Mouse (Mus musculus): ENCODE measurements around the gene Exoc3l4. TPM values are rescaled to one million over a fixed set of nuclear protein-coding genes. Genes with fewer than 3 reads are reported as not detected.
A peak's percentile ranks its signal among the peaks of the same experiment; 100 is the strongest.

Gene Exoc3l4
- polyA plus RNA-seq, 1 experiment: 5.5 TPM

- no peaks in the 10 kb centered on the region for H3K27me3 ChIP-seq (ENCODE audit: control insufficient read depth, insufficient read depth, low read length)
These were observed 5.0 kb upstream of the Exoc3l4 start for GRCm38 (mm10) chr12:111411631-111412355.

GRCm38 (mm10) chr12:111412581-111413284 lies 4.1 kb upstream of the Exoc3l4 start:
- Histone ChIP-seq H3K36me3 (ENCODE audit: control insufficient read depth, insufficient read depth, low read length) (no peaks in the 10 kb centered on the region), H3K4me3 (ENCODE audit: control insufficient read depth, low read depth, low read length) (peak overlapping the region; percentile 67), H3K27ac (ENCODE audit: control insufficient read depth, insufficient read depth, low read depth, low read length) (no peak overlapping the region), H3K4me1 (ENCODE audit: control insufficient read depth, insufficient read depth, low read length) (peaks cover 9% of the 10 kb centered on the region), H3K27me3 (ENCODE audit: control insufficient read depth, insufficient read depth, low read length) (no peaks in the 10 kb centered on the region)
- no peak for TF ChIP-seq POLR2A (IDR thresholded peaks at IDR 0.05; ENCODE audit: control insufficient read depth, low read depth, low read length)
- TF ChIP-seq CTCF (IDR thresholded peaks at IDR 0.05; ENCODE audit: control insufficient read depth, insufficient read depth, insufficient replicate concordance, low read depth, low read length): no peak

More at GRCm38 (mm10) chr12:111411631-111412355, 5.0 kb upstream of the Exoc3l4 start:
- Histone ChIP-seq H3K4me3 (ENCODE audit: control insufficient read depth, low read depth, low read length) (no peak overlapping the region), H3K36me3 (ENCODE audit: control insufficient read depth, insufficient read depth, low read length) (no peaks in the 10 kb centered on the region), H3K4me1 (ENCODE audit: control insufficient read depth, insufficient read depth, low read length) (peaks cover 14% of the 10 kb centered on the region), H3K27ac (ENCODE audit: control insufficient read depth, insufficient read depth, low read depth, low read length) (no peak overlapping the region)
- TF ChIP-seq CTCF (IDR thresholded peaks at IDR 0.05; ENCODE audit: control insufficient read depth, insufficient read depth, insufficient replicate concordance, low read depth, low read length) (no peak), POLR2A (IDR thresholded peaks at IDR 0.05; ENCODE audit: control insufficient read depth, low read depth, low read length) (no peak)

- peak overlapping the region; percentile 67 for H3K4me3 ChIP-seq (ENCODE audit: control insufficient read depth, low read depth, low read length)
- peaks cover 9% of the 10 kb centered on the region for H3K4me1 ChIP-seq (ENCODE audit: control insufficient read depth, insufficient read depth, low read length)
- H3K36me3 ChIP-seq (ENCODE audit: control insufficient read depth, insufficient read depth, low read length): no peaks in the 10 kb centered on the region
- peak; percentile 90 for TF ChIP-seq CTCF (IDR thresholded peaks at IDR 0.05; ENCODE audit: control insufficient read depth, insufficient read depth, insufficient replicate concordance, low read depth, low read length)
- no peak for TF ChIP-seq POLR2A (IDR thresholded peaks at IDR 0.05; ENCODE audit: control insufficient read depth, low read depth, low read length)
- no peaks in the 10 kb centered on the region for H3K27me3 ChIP-seq (ENCODE audit: control insufficient read depth, insufficient read depth, low read length)
- no peak overlapping the region for H3K27ac ChIP-seq (ENCODE audit: control insufficient read depth, insufficient read depth, low read depth, low read length)
These were observed 3.5 kb upstream of the Exoc3l4 start for GRCm38 (mm10) chr12:111413300-111413699.

- H3K4me1 ChIP-seq (ENCODE audit: control insufficient read depth, insufficient read depth, low read length): peaks cover 10% of the 10 kb centered on the region
- no peak overlapping the region for H3K27ac ChIP-seq (ENCODE audit: control insufficient read depth, insufficient read depth, low read depth, low read length)
- TF ChIP-seq CTCF (IDR thresholded peaks at IDR 0.05; ENCODE audit: control insufficient read depth, insufficient read depth, insufficient replicate concordance, low read depth, low read length) (no peak), POLR2A (IDR thresholded peaks at IDR 0.05; ENCODE audit: control insufficient read depth, low read depth, low read length) (no peak)
- H3K36me3 ChIP-seq (ENCODE audit: control insufficient read depth, insufficient read depth, low read length): no peaks in the 10 kb centered on the region
- H3K27me3 ChIP-seq (ENCODE audit: control insufficient read depth, insufficient read depth, low read length): no peaks in the 10 kb centered on the region
- no peak overlapping the region for H3K4me3 ChIP-seq (ENCODE audit: control insufficient read depth, low read depth, low read length)
These were observed 3.1 kb downstream of the Exoc3l4 start for GRCm38 (mm10) chr12:111419918-111420317.

- no peak overlapping the region for H3K4me3 ChIP-seq (ENCODE audit: control insufficient read depth, low read depth, low read length)
- TF ChIP-seq CTCF (IDR thresholded peaks at IDR 0.05; ENCODE audit: control insufficient read depth, insufficient read depth, insufficient replicate concordance, low read depth, low read length): no peak
- no peak for TF ChIP-seq POLR2A (IDR thresholded peaks at IDR 0.05; ENCODE audit: control insufficient read depth, low read depth, low read length)
- H3K36me3 ChIP-seq (ENCODE audit: control insufficient read depth, insufficient read depth, low read length): no peaks in the 10 kb centered on the region
- peaks cover 16% of the 10 kb centered on the region for H3K4me1 ChIP-seq (ENCODE audit: control insufficient read depth, insufficient read depth, low read length)
- H3K27ac ChIP-seq (ENCODE audit: control insufficient read depth, insufficient read depth, low read depth, low read length): no peak overlapping the region
- no peaks in the 10 kb centered on the region for H3K27me3 ChIP-seq (ENCODE audit: control insufficient read depth, insufficient read depth, low read length)
These were observed 4.3 kb downstream of the Exoc3l4 start for GRCm38 (mm10) chr12:111420946-111421709.

GRCm38 (mm10) chr12:111422852-111423251 lies 6.0 kb downstream of the Exoc3l4 start:
- peaks cover 20% of the 10 kb centered on the region for H3K4me1 ChIP-seq (ENCODE audit: control insufficient read depth, insufficient read depth, low read length)
- H3K27ac ChIP-seq (ENCODE audit: control insufficient read depth, insufficient read depth, low read depth, low read length): no peak overlapping the region
- TF ChIP-seq POLR2A (IDR thresholded peaks at IDR 0.05; ENCODE audit: control insufficient read depth, low read depth, low read length): no peak
- peak overlapping the region; percentile 29; the same call in 1 of the 2 replicates for H3K4me3 ChIP-seq (ENCODE audit: control insufficient read depth, low read depth, low read length)
- H3K27me3 ChIP-seq (ENCODE audit: control insufficient read depth, insufficient read depth, low read length): no peaks in the 10 kb centered on the region
- no peaks in the 10 kb centered on the region for H3K36me3 ChIP-seq (ENCODE audit: control insufficient read depth, insufficient read depth, low read length)

- Histone ChIP-seq H3K36me3 (ENCODE audit: control insufficient read depth, insufficient read depth, low read length) (no peaks in the 10 kb centered on the region), H3K27me3 (ENCODE audit: control insufficient read depth, insufficient read depth, low read length) (no peaks in the 10 kb centered on the region), H3K27ac (ENCODE audit: control insufficient read depth, insufficient read depth, low read depth, low read length) (no peak overlapping the region), H3K4me3 (ENCODE audit: control insufficient read depth, low read depth, low read length) (peak overlapping the region; percentile 23), H3K4me1 (ENCODE audit: control insufficient read depth, insufficient read depth, low read length) (peaks cover 20% of the 10 kb centered on the region)
- TF ChIP-seq CTCF (IDR thresholded peaks at IDR 0.05; ENCODE audit: control insufficient read depth, insufficient read depth, insufficient replicate concordance, low read depth, low read length) (no peak), POLR2A (IDR thresholded peaks at IDR 0.05; ENCODE audit: control insufficient read depth, low read depth, low read length) (no peak)
These were observed 6.8 kb downstream of the Exoc3l4 start for GRCm38 (mm10) chr12:111423570-111424129.
